Mouse (Mus musculus) heart, adult 2 months (tissue): ENCODE results near the gene 1810010H24Rik. TPM values are rescaled to one million over a fixed set of nuclear protein-coding genes. Genes with fewer than 3 reads are reported as not detected.

Experiments
- DNase-seq, 2 experiments: peaks; one replicate each; pipeline ENCODE4 v3.0.0; 2021
- H3K27ac ChIP-seq: fragments of 200-600 bp; 2 replicates; pipeline ENCODE4 v1.8.1; 2022
- H3K27me3 ChIP-seq: fragments of 200-500 bp; 2 replicates; pipeline ENCODE4 v1.6.1; 2012; ENCODE audit warnings: mild to moderate bottlenecking, low read length, inconsistent platforms, mixed read lengths; ENCODE audit not compliant: control insufficient read depth, insufficient read depth
- H3K36me3 ChIP-seq: fragments of 200-500 bp; 2 replicates; pipeline ENCODE4 v1.6.1; 2012; ENCODE audit warnings: low read length, inconsistent platforms; ENCODE audit not compliant: control insufficient read depth, insufficient read depth
- H3K4me1 ChIP-seq: fragments of 200-500 bp; 2 replicates; pipeline ENCODE4 v1.6.1; 2011; ENCODE audit warnings: low read length; ENCODE audit not compliant: control insufficient read depth, insufficient read depth
- H3K4me3 ChIP-seq: fragments of 200-600 bp; 2 replicates; pipeline ENCODE4 v1.8.1; 2022
- H3K79me2 ChIP-seq: fragments of 200-500 bp; replicated peaks from 2 replicates; pipeline ENCODE4 v1.6.1; 2012; ENCODE audit warnings: mild to moderate bottlenecking, inconsistent platforms, low read length, moderate library complexity, mixed read lengths; ENCODE audit not compliant: control insufficient read depth, insufficient read depth
- H3K9ac ChIP-seq: fragments of 200-500 bp; 2 replicates; pipeline ENCODE4 v1.6.1; 2012; ENCODE audit warnings: low read depth, mild to moderate bottlenecking, control low read depth, inconsistent platforms, low read length, mixed read lengths
- CTCF ChIP-seq: fragments of 200-600 bp; IDR thresholded peaks from 2 replicates; pipeline ENCODE4 v1.8.1; 2022; ENCODE audit warnings: antibody characterized with exemption, mild to moderate bottlenecking, moderate library complexity
- EP300 ChIP-seq: fragments of 200-500 bp; IDR thresholded peaks from 2 replicates; pipeline ENCODE4 v1.6.1; 2011; ENCODE audit warnings: low read depth, low read length, control low read depth; ENCODE audit not compliant: insufficient read depth
- POLR2A ChIP-seq: fragments of 200-500 bp; IDR thresholded peaks from 2 replicates; pipeline ENCODE4 v1.6.1; 2011; ENCODE audit warnings: mild to moderate bottlenecking, low read depth, low read length, control low read depth; ENCODE audit not compliant: insufficient read depth
- WGBS: fragments of 180-500 bp; shearing (Covaris S2); methylation state at CpG from one replicate; pipeline ENCODE4 v1.1.7; 2018; 5-methylcytosine and 5-hydroxymethylcytosine counted together
- intact Hi-C: fragments of 180-260 bp; cut with DNase I; formaldehyde crosslinking; loops from one replicate; pipeline ENCODE4 v1.15.1; 2025
- polyA plus RNA-seq: library from polyadenylated mRNA; depleted of rRNA; stranded (reverse); fragments of >200 nt; gene quantifications from 2 replicates; pipeline ENCODE4 v1.2.3, GENCODE M21; 2012
- total RNA-seq, 2 experiments: library from RNA; stranded (reverse); gene quantifications; 2 replicates each; pipeline ENCODE4 v1.2.3; 2021

The 1810010H24Rik gene
- total and polyA plus RNA-seq, 3 experiments, result 1.9 to 3.0 (median 2.7) TPM

DNA sequence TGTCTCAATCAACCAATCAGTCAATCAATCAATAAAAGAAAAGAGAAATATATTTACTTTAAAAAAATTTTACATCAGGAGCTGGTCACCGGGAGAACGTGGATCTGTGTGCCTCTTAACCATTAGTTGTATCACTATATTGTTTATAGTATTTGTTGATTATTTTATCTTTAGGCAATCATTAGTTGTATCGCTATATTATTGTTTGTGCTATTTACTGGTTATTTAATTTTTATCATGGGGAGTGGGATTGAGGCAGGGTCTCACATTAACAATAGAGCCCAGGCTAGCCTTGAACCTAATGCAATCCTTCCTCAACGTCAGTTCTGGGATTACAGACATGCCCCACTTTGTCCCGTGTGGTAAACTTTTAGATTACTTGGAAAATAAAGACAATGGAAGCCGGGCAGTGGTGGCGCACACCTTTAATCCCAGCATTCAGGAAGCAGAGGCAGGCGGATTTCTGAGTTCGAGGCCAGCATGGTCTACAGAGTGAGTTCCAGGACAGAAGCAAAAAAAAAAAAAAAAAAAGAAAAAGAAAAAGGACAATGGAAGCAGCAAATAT, 25.4 kb upstream of the 1810010H24Rik start:
- peak overlapping the region; percentile 86 for H3K27ac ChIP-seq
- H3K4me1 ChIP-seq, result peaks cover 3% of the 10 kb centered on the region
- H3K36me3 ChIP-seq, result peaks cover 15% of the 10 kb centered on the region
- H3K4me3 ChIP-seq, result peak overlapping the region; percentile 44
- H3K79me2 ChIP-seq, result no peaks in the 10 kb centered on the region
- H3K27me3 ChIP-seq, result no peaks in the 10 kb centered on the region
- no peak for DNase-seq
- 80% methylated on average over 9 of the region's 9 CpGs for WGBS
- H3K9ac ChIP-seq, result peak overlapping the region; percentile 75; the same call in 1 of the 2 replicates
- no peak for TF ChIP-seq EP300
- intact Hi-C loops, result loop anchor here (2.0 kb wide), 1 partner anchor 13 kb away; no protein-coding TSS in a partner anchor

DNA sequence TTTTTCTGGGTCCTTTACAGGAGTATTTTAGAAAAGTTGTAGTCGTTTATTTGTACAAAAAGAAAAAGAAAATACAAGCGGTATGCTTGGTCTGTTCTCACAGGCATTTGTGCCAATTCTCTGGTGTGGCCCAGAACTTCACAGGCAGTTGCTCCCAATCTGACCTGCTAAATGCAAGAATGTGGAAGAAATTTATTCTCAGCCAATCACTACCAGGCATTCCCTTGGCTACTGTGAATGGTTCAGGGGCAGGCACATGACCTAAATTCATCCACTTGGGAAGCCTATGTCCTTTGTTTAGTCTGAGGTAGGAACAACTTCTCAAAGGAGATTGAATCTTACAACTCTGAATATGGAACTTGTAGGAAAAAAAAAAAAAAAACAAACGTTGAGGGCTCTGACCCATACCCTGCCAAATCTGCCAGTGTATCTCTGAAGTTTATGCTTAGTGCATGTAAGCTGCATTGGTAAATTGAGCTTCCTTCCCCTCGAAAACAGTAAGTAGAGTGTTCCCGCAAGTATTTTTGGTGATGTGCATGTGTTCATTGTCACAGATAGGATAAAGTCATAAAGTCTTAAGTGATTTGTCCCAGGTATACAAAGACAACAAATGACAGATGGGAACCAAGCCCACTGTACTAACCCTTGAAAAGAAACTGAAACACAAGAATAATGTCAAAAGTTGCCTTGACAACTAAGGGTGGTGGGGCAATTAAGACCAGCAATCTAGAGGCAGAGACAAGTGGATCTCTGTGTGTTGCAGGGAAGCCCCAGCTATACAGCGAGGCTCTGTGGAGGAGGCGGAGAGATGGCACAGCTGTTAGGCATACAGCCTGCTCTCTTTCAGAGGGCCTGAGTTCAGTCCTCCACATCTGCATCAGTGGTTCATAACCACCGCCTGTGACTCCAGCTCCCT, 23.5 kb upstream of the 1810010H24Rik start:
- Histone ChIP-seq H3K79me2 (no peaks in the 10 kb centered on the region), H3K4me1 (peaks cover 2% of the 10 kb centered on the region), H3K27ac (no peak overlapping the region), H3K27me3 (no peaks in the 10 kb centered on the region), H3K4me3 (no peak overlapping the region), H3K9ac (no peak overlapping the region), H3K36me3 (peaks cover 1% of the 10 kb centered on the region)
- intact Hi-C loops, result no loop called here
- WGBS, result 57% methylated on average over 8 of the region's 8 CpGs
- no peak for TF ChIP-seq EP300
- no peak for TF ChIP-seq CTCF
- TF ChIP-seq POLR2A, result no peak
- no peak for DNase-seq

DNA sequence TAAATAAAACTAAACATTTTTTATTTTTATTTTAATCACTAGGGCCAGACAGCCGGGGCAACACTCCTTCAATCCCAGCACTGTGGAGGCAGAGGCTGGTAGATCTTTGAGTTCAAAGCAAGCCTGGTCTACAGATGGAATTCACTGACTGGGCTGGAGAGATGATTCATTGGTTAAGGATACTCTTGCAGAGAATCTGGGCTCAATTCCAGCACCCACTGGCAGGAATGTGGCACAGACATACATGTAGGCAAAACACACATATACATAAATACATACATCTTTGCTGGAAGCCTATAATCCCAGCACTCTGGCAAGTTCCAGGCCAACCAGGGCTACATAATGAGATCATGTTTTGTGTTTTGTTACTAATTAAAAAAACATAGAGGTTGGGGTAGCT, 19.9 kb upstream of the 1810010H24Rik start:
- H3K4me3 ChIP-seq, result no peak overlapping the region
- H3K4me1 ChIP-seq, result no peaks in the 10 kb centered on the region
- 90% methylated on average over 1 of the region's 1 CpGs for WGBS
- no peak for TF ChIP-seq EP300
- TF ChIP-seq POLR2A, result no peak
- TF ChIP-seq CTCF, result peak; percentile 25; the same call in 1 of the 2 replicates
- no peaks in the 10 kb centered on the region for H3K36me3 ChIP-seq
- H3K27ac ChIP-seq, result no peak overlapping the region
- DNase-seq, result no peak
- H3K79me2 ChIP-seq, result no peaks in the 10 kb centered on the region
- intact Hi-C loops, result no loop called here
- no peaks in the 10 kb centered on the region for H3K27me3 ChIP-seq
- no peak overlapping the region for H3K9ac ChIP-seq

GRCm38 (mm10) chr11:107010447-107010846, 15.0 kb upstream of the 1810010H24Rik start:
- Histone ChIP-seq H3K27ac (no peak overlapping the region), H3K4me1 (peaks cover 2% of the 10 kb centered on the region), H3K9ac (no peak overlapping the region), H3K4me3 (no peak overlapping the region), H3K79me2 (no peaks in the 10 kb centered on the region), H3K36me3 (no peaks in the 10 kb centered on the region), H3K27me3 (no peaks in the 10 kb centered on the region)
- TF ChIP-seq EP300 (no peak), POLR2A (no peak), CTCF (no peak)
- WGBS, result 97% methylated on average over 3 of the region's 3 CpGs
- DNase-seq, result no peak
- intact Hi-C loops, result no loop called here

DNA sequence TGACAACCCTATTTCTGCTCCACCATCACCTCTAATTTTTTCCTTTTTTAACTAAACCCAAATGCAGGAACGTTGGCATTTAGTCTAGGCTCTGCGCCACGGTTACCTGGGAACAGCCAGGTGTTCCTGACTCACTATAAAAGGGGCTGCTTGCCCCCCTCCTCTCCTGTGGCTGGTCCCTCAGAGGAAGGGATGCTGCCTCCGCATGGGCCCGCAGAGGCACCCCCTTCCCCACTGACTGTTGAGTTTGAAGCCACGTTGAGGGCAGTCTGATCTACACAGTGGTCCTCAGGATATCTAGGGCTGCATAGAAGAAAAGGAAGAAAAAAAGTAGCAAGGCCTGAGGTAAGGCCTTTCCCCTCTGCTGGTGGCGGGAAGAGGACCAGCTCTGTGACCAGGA, 14.3 kb upstream of the 1810010H24Rik start:
- Histone ChIP-seq H3K27ac (peak overlapping the region; percentile 97; the same call in 1 of the 2 replicates), H3K9ac (no peak overlapping the region), H3K4me3 (no peak overlapping the region), H3K79me2 (no peaks in the 10 kb centered on the region), H3K27me3 (no peaks in the 10 kb centered on the region), H3K4me1 (peaks cover 2% of the 10 kb centered on the region), H3K36me3 (no peaks in the 10 kb centered on the region)
- intact Hi-C loops, result no loop called here
- no peak for TF ChIP-seq POLR2A
- TF ChIP-seq CTCF, result no peak
- TF ChIP-seq EP300, result no peak
- DNase-seq, result no peak
- 87% methylated on average over 7 of the region's 7 CpGs for WGBS

- intact Hi-C loops, result loop anchor here (2.0 kb wide), 2 partner anchors 13 to 17 kb away; partner anchors contain the start of gene Kpna2
- Histone ChIP-seq H3K4me3 (peak overlapping the region; percentile 76), H3K4me1 (peaks cover 2% of the 10 kb centered on the region), H3K36me3 (no peaks in the 10 kb centered on the region), H3K79me2 (no peaks in the 10 kb centered on the region), H3K27ac (peak overlapping the region; percentile 97), H3K27me3 (no peaks in the 10 kb centered on the region), H3K9ac (peak overlapping the region; percentile 77)
- no peak for TF ChIP-seq EP300
- peak in 1 of 2 experiments; percentile 50 for DNase-seq
- WGBS, result 26% methylated on average over 18 of the region's 18 CpGs
Observed at GRCm38 (mm10) chr11:107011669-107012323, 13.7 kb upstream of the 1810010H24Rik start.
